Mouse (Mus musculus) liver, embryonic 14.5 days (tissue): ENCODE results near the gene Gna11.

Experiments
- CTCF ChIP-seq: IDR thresholded peaks from 2 replicates; pipeline ENCODE4 v1.5.1; 2016; ENCODE audit warnings: antibody characterized with exemption, low read depth, control low read depth
- EP300 ChIP-seq: IDR thresholded peaks from 2 replicates; pipeline ENCODE4 v1.6.1; 2016; ENCODE audit warnings: antibody characterized with exemption, low read depth

DNA sequence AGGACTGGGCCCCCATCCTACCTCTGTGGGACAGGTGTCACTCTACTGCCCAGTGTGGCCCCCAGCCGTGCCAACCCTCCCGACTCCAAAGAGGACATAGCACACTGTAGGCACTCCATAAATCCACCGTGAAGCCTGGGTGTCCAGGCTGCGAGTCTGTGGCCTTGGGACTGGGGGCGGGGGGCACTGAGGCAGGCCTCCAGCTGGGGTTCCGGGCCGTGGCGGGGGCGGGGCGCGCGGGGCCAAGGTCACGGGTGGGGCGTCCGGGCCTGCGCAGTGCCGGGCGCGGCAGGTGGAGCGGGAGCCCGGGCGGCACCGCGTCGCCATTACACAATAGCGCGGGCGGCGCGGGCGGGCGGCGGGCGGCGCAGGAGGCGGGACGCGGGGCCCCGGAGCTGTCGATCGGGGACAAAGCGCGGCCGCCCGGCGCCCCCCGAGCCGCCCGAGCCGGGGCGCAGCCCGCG lies 14.2 kb upstream of the Gna11 start, which contains the start of gene Aes:
- TF ChIP-seq EP300 (no peak), CTCF (no peak)
